Mouse (Mus musculus): Measurements from ENCODE around the gene Zfp652. TPM values are rescaled to one million over a fixed set of nuclear protein-coding genes. Genes with fewer than 3 reads are reported as not detected.

Gene Zfp652
- polyA plus RNA-seq, 1 experiment from 2014 or later, result 24.5 TPM

DNA sequence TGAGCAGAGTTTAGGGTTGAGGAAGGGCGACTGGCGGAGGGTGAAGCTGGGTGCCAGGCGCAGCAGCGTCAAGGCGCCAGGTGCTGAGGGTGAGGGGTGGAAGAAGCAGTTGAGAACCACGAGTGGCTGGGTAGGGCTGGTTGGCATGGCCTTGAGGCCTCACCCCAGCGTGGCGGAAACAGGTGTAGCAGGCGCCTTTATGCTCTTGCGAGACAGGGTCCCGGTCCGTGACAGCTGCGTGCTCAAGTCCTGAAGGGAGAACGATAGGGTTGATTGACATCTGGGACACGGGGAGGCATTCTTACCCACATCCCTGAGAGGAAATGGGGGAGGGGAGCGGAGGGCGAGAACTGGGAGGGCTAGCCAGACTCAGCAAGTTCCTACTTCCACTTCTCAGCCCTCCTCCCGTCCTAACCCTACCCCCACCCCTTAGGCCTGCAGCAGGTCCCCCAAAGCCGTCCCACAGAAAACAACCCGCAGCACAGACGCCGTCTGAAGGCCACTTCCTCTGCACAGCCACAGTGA, 121.7 kb downstream of the Zfp652 start:
- Histone ChIP-seq H3K4me1 (peaks cover 51% of the 10 kb centered on the region), H3K27me3 (peaks cover 83% of the 10 kb centered on the region), H3K4me3 (peak overlapping the region; percentile 6; the same call in 1 of the 2 replicates), H3K4me2 (peak overlapping the region; percentile 24; the same call in 1 of the 2 replicates), H3K36me3 (no peaks in the 10 kb centered on the region), H3K27ac (no peak overlapping the region), H3K9me3 (no peaks in the 10 kb centered on the region), H3K9ac (no peak overlapping the region)
- no peak for ATAC-seq (ENCODE audit: insufficient number of reproducible peaks, insufficient read depth, low FRiP score, low TSS enrichment, low read depth)
- 2% methylated on average over 22 of the region's 22 CpGs for WGBS

- Histone ChIP-seq H3K9me3 (no peaks in the 10 kb centered on the region), H3K36me3 (no peaks in the 10 kb centered on the region), H3K4me2 (no peak overlapping the region), H3K4me3 (no peak overlapping the region), H3K27me3 (peaks cover 75% of the 10 kb centered on the region), H3K9ac (no peak overlapping the region), H3K4me1 (peaks cover 48% of the 10 kb centered on the region), H3K27ac (no peak overlapping the region)
- no peak for ATAC-seq (ENCODE audit: insufficient number of reproducible peaks, insufficient read depth, low FRiP score, low TSS enrichment, low read depth)
- WGBS, result 14% methylated on average over 15 of the region's 15 CpGs
Measured at GRCm38 (mm10) chr11:95834742-95835710, 122.6 kb downstream of the Zfp652 start.

DNA sequence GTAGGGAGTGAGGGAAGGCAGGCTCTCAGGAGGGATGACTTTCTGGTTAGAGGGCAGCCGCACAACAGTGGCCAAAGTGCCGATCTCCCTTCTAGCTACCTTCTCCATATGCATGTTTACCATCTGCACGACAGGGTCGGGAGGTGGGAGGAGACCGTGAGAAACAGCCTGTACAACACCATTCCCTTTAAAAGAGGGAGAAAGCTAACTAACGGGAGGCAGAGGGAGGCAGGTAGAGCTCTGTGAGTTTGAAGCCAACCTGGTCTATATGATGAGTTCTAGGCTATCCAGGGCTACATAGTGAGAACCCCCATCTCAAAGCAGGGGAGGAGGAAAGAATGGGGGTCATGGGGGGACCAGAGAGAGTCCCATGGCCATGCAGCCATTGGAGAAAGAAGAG, 123.4 kb downstream of the Zfp652 start:
- 51% methylated on average over 6 of the region's 6 CpGs for WGBS
- no peak overlapping the region for H3K9ac ChIP-seq
- no peak overlapping the region for H3K27ac ChIP-seq
- peaks cover 40% of the 10 kb centered on the region for H3K4me1 ChIP-seq
- no peaks in the 10 kb centered on the region for H3K9me3 ChIP-seq
- peaks cover 70% of the 10 kb centered on the region for H3K27me3 ChIP-seq
- no peak for ATAC-seq (ENCODE audit: insufficient number of reproducible peaks, insufficient read depth, low FRiP score, low TSS enrichment, low read depth)
- no peak overlapping the region for H3K4me3 ChIP-seq
- no peak overlapping the region for H3K4me2 ChIP-seq
- H3K36me3 ChIP-seq, result no peaks in the 10 kb centered on the region

DNA sequence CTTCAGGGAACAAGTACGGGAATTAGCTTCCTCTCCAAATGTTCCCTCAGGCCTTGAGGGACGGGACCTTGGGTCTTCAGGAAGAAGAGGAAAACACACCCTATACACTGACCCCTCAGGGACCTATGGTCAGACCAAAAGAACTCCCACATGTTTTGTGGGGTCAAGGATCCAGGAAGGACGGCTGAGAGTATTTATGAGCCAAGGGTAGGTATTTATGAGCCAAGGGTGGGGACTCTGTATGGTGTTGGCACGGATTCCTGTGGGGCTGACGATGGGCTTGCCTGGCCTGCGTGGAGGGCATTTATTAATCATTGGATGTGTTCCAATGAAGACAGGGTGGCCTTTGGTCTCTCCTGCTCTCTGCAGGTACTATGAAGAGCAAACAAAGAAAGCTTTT, 124.0 kb downstream of the Zfp652 start:
- Histone ChIP-seq H3K36me3 (no peaks in the 10 kb centered on the region), H3K4me3 (no peak overlapping the region), H3K4me2 (no peak overlapping the region), H3K9ac (no peak overlapping the region), H3K27ac (no peak overlapping the region), H3K4me1 (peaks cover 34% of the 10 kb centered on the region), H3K27me3 (peaks cover 70% of the 10 kb centered on the region), H3K9me3 (no peaks in the 10 kb centered on the region)
- ATAC-seq (ENCODE audit: insufficient number of reproducible peaks, insufficient read depth, low FRiP score, low TSS enrichment, low read depth), result no peak
- WGBS, result 55% methylated on average over 6 of the region's 6 CpGs

- 51% methylated on average over 10 of the region's 10 CpGs for WGBS
- Histone ChIP-seq H3K27me3 (peaks cover 70% of the 10 kb centered on the region), H3K4me1 (peaks cover 38% of the 10 kb centered on the region), H3K9ac (no peak within 1 kb of the TSS), H3K27ac (0 out of 2 replicates have a peak within 1 kb of the TSS, but pooled peaks have one; percentile 5), H3K4me3 (no peak within 1 kb of the TSS), H3K9me3 (no peaks in the 10 kb centered on the region), H3K36me3 (no peaks in the 10 kb centered on the region), H3K4me2 (no peak within 1 kb of the TSS; the same call in 1 of the 2 replicates)
- no peak for ATAC-seq (ENCODE audit: insufficient number of reproducible peaks, insufficient read depth, low FRiP score, low TSS enrichment, low read depth)
Measured at GRCm38 (mm10) chr11:95837059-95837458, 124.6 kb downstream of the Zfp652 start, which contains the start of gene Gngt2. TSS of gene Gngt2 (plus strand) at chr11:95837216.

- Histone ChIP-seq H3K4me2 (no peak overlapping the region), H3K9ac (no peak overlapping the region), H3K27ac (no peak overlapping the region), H3K4me1 (peaks cover 47% of the 10 kb centered on the region), H3K9me3 (no peaks in the 10 kb centered on the region), H3K4me3 (no peak overlapping the region), H3K27me3 (peaks cover 61% of the 10 kb centered on the region), H3K36me3 (no peaks in the 10 kb centered on the region)
- 77% methylated on average over 4 of the region's 4 CpGs for WGBS
- no peak for ATAC-seq (ENCODE audit: insufficient number of reproducible peaks, insufficient read depth, low FRiP score, low TSS enrichment, low read depth)
Measured at GRCm38 (mm10) chr11:95838598-95838997, 126.1 kb downstream of the Zfp652 start.

GRCm38 (mm10) chr11:95838999-95839868, 126.8 kb downstream of the Zfp652 start:
- peaks cover 54% of the 10 kb centered on the region for H3K27me3 ChIP-seq
- no peaks in the 10 kb centered on the region for H3K9me3 ChIP-seq
- H3K4me3 ChIP-seq, result no peak overlapping the region
- ATAC-seq (ENCODE audit: insufficient number of reproducible peaks, insufficient read depth, low FRiP score, low TSS enrichment, low read depth), result no peak
- peaks cover 42% of the 10 kb centered on the region for H3K4me1 ChIP-seq
- no peak overlapping the region for H3K4me2 ChIP-seq
- WGBS, result 71% methylated on average over 8 of the region's 8 CpGs
- no peaks in the 10 kb centered on the region for H3K36me3 ChIP-seq
- H3K9ac ChIP-seq, result no peak overlapping the region
- no peak overlapping the region for H3K27ac ChIP-seq

DNA sequence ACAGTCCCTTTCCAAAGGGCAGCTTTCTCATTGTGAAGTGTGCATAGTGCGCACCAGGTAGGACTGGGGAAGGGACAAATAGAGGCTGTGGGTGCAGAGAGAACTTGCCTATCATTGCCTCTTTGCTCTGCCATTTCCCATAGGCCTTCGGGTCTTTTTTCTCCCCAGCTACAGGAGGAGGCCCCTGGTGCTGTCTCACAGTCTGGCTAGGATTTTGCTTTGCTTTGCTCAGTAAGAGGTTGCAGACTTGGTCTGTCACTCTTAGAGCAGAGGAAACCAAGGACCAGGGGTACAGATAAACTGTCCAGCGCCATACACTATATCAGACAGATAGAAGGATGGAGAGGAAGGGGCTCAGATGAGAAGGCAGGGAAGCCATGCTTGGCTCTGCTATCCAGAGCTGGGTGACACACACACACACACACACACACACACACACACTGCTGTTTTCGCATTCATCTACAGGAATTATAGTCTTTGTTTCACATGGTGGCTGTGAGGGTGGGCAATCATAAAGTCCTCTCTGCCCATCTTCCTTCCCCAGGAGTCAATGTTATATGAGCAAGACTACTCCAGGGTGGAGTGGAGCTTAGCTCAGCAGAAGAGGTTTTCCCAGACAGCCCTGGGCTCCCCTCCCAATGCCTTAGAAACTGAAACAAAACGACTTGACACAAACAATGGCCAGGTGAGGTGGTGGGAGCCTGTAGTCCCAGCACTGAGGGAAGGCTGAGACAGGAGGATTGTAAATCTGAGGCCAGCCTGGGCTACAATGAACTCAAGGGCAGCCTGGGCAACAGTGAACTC, 128.4 kb downstream of the Zfp652 start:
- Histone ChIP-seq H3K9ac (0 out of 2 replicates have a peak overlapping the region, but pooled peaks have one; percentile 17), H3K27ac (peak overlapping the region; percentile 39; the same call in 1 of the 2 replicates), H3K4me2 (peak overlapping the region; percentile 32), H3K9me3 (no peaks in the 10 kb centered on the region), H3K4me1 (peaks cover 32% of the 10 kb centered on the region), H3K36me3 (no peaks in the 10 kb centered on the region), H3K27me3 (peaks cover 44% of the 10 kb centered on the region), H3K4me3 (peak overlapping the region; percentile 19; the same call in 1 of the 2 replicates)
- ATAC-seq (ENCODE audit: insufficient number of reproducible peaks, insufficient read depth, low FRiP score, low TSS enrichment, low read depth), result no peak
- 77% methylated on average over 5 of the region's 5 CpGs for WGBS

DNA sequence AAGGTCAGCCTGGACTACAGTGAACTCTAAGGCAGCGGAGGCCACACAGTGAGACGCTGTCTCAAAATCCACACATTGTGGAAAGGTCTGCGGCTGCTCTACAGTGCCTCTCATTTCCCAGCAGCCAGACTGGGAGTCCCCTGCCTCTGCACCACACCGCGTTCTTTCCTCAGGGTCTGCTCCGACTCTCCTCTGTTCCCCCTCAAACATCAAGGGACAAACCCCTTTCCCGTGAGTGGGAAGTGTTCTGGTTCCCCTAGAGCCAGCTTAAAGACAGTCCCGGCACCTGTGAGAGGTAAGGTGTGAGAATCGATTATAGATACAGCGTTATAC, 129.0 kb downstream of the Zfp652 start:
- Histone ChIP-seq H3K27me3 (peaks cover 38% of the 10 kb centered on the region), H3K4me3 (peak overlapping the region; percentile 19), H3K4me1 (peaks cover 31% of the 10 kb centered on the region), H3K9ac (0 out of 2 replicates have a peak overlapping the region, but pooled peaks have one; percentile 17), H3K27ac (peak overlapping the region; percentile 39; the same call in 1 of the 2 replicates), H3K36me3 (no peaks in the 10 kb centered on the region), H3K9me3 (no peaks in the 10 kb centered on the region), H3K4me2 (peak overlapping the region; percentile 32)
- WGBS, result 61% methylated on average over 10 of the region's 10 CpGs
- ATAC-seq (ENCODE audit: insufficient number of reproducible peaks, insufficient read depth, low FRiP score, low TSS enrichment, low read depth), result no peak

- no peaks in the 10 kb centered on the region for H3K36me3 ChIP-seq
- H3K4me2 ChIP-seq, result peak within 1 kb of the TSS; percentile 32
- ATAC-seq (ENCODE audit: insufficient number of reproducible peaks, insufficient read depth, low FRiP score, low TSS enrichment, low read depth), result no peak
- H3K9ac ChIP-seq, result 0 out of 2 replicates have a peak within 1 kb of the TSS, but pooled peaks have one; percentile 17
- WGBS, result 10% methylated on average over 11 of the region's 11 CpGs
- H3K4me3 ChIP-seq, result peak within 1 kb of the TSS; percentile 19
- H3K9me3 ChIP-seq, result no peaks in the 10 kb centered on the region
- peaks cover 24% of the 10 kb centered on the region for H3K4me1 ChIP-seq
- H3K27ac ChIP-seq, result peak within 1 kb of the TSS; percentile 39; the same call in 1 of the 2 replicates
- peaks cover 31% of the 10 kb centered on the region for H3K27me3 ChIP-seq
Measured at GRCm38 (mm10) chr11:95842074-95842681, 129.7 kb downstream of the Zfp652 start, which contains the start of gene Abi3. TSS of gene Abi3 (minus strand) at chr11:95842476.

All from embryonic facial prominence, embryonic 13.5 days (tissue).